Mouse (Mus musculus) heart, postnatal 0 days (tissue): ENCODE results near the gene Mdga1.

Experiments
- CTCF ChIP-seq: IDR thresholded peaks from 2 replicates; pipeline ENCODE4 v1.5.1; 2016; ENCODE audit warnings: antibody characterized with exemption, control low read depth, low read depth
- EP300 ChIP-seq: IDR thresholded peaks from 2 replicates; pipeline ENCODE4 v1.6.1; 2016; ENCODE audit warnings: antibody characterized with exemption, low read depth

DNA sequence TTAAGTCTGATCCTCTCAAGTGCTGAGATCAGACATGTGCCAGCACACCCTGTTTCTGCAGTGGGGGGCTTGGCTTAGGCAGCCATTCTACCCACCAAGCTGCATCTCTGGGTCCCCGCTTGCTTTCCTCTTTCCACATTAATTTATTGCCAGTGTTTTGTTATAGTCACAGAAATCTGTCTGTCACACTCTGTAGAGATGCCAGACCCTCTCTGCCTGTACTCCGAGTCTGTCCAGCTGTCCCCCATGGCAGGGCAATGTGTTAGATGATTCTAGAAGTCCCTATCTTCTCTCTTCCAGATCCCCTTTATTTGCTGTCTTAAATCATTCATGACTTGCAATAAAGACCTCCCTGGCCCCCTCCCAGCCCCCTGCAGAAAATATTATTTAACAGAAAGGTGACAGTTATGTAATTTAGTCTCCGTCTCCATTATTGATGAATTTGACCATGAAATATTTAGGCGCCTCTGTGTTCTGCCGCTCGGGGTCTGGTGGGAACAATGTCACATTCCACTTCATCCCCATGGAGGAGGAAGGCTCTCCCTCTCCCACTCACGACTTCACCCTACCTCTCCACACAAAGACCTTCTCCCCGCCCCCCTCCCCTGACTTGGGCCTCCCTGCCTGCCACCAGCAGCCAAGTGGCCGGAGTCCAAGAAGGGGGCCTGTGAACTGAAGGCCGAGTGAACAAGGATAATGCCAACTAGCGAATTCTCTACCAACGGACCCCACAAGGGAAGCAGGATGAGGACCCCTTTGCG is 50.9 kb downstream of the Mdga1 start:
- TF ChIP-seq CTCF, result no peak
- TF ChIP-seq EP300, result no peak
